In the genomic region with DNA sequence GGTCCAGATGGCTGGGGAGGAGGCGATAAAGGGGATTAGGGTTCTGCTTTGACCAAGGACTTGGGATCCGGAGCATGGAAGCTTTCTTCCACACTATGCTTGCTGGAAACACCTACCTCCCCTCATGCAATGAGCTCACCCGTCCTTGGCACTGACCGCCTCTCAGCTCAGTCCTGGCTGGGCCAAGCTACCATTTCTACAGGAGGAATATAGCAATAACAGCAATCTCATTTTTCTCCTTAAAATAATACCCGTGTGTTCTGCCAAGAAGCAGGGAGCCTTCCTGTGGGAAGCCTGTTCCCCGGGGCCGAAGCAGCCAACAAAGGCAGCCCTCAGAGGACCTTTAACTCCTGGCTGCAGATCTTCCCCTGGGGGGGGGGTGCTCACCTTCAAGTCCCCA, we compare ENCODE assay signal across 13 mouse cellular contexts. TPM values are rescaled to one million over a fixed set of nuclear protein-coding genes. Genes with fewer than 3 reads are reported as not detected.
DNase-seq lines count a peak whose midpoint lies in the region; ATAC-seq lines count a peak whose summit lies in the region.
"Had no signal": no experiment of that assay in that cellular context is flagged by ENCODE, and none has a peak within 500 bp of the region (broad histone marks: within the 10 kb centered on the region; RNA-seq: fewer than 3 reads in every experiment).

No protein-coding gene starts in this region.

- H3K27ac ChIP-seq in heart, embryonic 16.5 days (ENCODE audit: low read length): peak overlapping the region; percentile 38; the same call in 1 of the 2 replicates
- H3K27ac ChIP-seq in stomach, embryonic 16.5 days (ENCODE audit: low read length): peak overlapping the region; percentile 61; the same call in 1 of the 2 replicates
- H3K27ac ChIP-seq: hindbrain, embryonic 12.5 days had no signal

- 56% methylated on average over 7 of the region's 7 CpGs for WGBS in heart, embryonic 16.5 days
- WGBS in stomach, embryonic 16.5 days: 56% methylated on average over 7 of the region's 7 CpGs

- no peak overlapping the region for H3K4me2 ChIP-seq in heart, embryonic 16.5 days (ENCODE audit: low read depth, low read length)
- no peak overlapping the region for H3K4me2 ChIP-seq in stomach, embryonic 16.5 days (ENCODE audit: low read depth, low read length)
- H3K4me2 ChIP-seq: hindbrain, embryonic 12.5 days had no signal

- peaks cover 2% of the 10 kb centered on the region for H3K4me1 ChIP-seq in heart, embryonic 16.5 days (ENCODE audit: control insufficient read depth, insufficient read depth, low read length)
- peaks cover 16% of the 10 kb centered on the region; the same call in 1 of the 2 replicates for H3K4me1 ChIP-seq in stomach, embryonic 16.5 days (ENCODE audit: control insufficient read depth, insufficient read depth, low read length)
- H3K4me1 ChIP-seq: hindbrain, embryonic 12.5 days had no signal

- ATAC-seq in heart, embryonic 16.5 days (replicated peaks; ENCODE audit: extremely low read depth, insufficient read depth, low FRiP score): no peak
- no peak for ATAC-seq in stomach, embryonic 16.5 days (ENCODE audit: insufficient read depth, low FRiP score)
- ATAC-seq: forebrain, embryonic 16.5 days; Patski had no signal

- peak; percentile 58 to 75 for DNase-seq in adrenal gland, adult (ENCODE audit: inconsistent age in 2 of 2, low spot score in 1 of 2)
- DNase-seq in adrenal gland, adult 8-10 months: no peak
- DNase-seq in lung, postnatal 10 days: peak; percentile 53
- DNase-seq in lung, postnatal 36 days: no peak
- no peak for DNase-seq in right cerebral cortex, postnatal 36 days (ENCODE audit: low spot score in 2 of 2)
- no peak for DNase-seq in layer of hippocampus, postnatal 36 days

- no peaks in the 10 kb centered on the region; the same call in 1 of the 2 replicates for H3K9me3 ChIP-seq in heart, embryonic 16.5 days (replicated peaks; ENCODE audit: control insufficient read depth, low read length)
- no peaks in the 10 kb centered on the region for H3K9me3 ChIP-seq in stomach, embryonic 16.5 days (replicated peaks; ENCODE audit: control insufficient read depth, low read length)
- H3K9me3 ChIP-seq: hindbrain, embryonic 12.5 days had no signal

- H3K4me3 ChIP-seq in heart, embryonic 16.5 days (ENCODE audit: low read length): no peak overlapping the region
- no peak overlapping the region for H3K4me3 ChIP-seq in stomach, embryonic 16.5 days (replicated peaks; ENCODE audit: low read length)
- H3K4me3 ChIP-seq: hindbrain, embryonic 12.5 days had no signal

- no peaks in the 10 kb centered on the region for H3K36me3 ChIP-seq in heart, embryonic 16.5 days (ENCODE audit: control insufficient read depth, insufficient read depth)
- H3K36me3 ChIP-seq in stomach, embryonic 16.5 days (ENCODE audit: control insufficient read depth, insufficient read depth, low read length): no peaks in the 10 kb centered on the region
- H3K36me3 ChIP-seq: hindbrain, embryonic 12.5 days had no signal

- H3K9ac ChIP-seq in heart, embryonic 16.5 days (ENCODE audit: low read length): no peak overlapping the region
- no peak overlapping the region for H3K9ac ChIP-seq in stomach, embryonic 16.5 days (ENCODE audit: low read length)
- H3K9ac ChIP-seq: hindbrain, embryonic 12.5 days had no signal

- no peaks in the 10 kb centered on the region for H3K27me3 ChIP-seq in heart, embryonic 16.5 days (ENCODE audit: control insufficient read depth, insufficient read depth, low read length)
- no peaks in the 10 kb centered on the region for H3K27me3 ChIP-seq in stomach, embryonic 16.5 days (ENCODE audit: control insufficient read depth, insufficient read depth, low read length)
- H3K27me3 ChIP-seq: hindbrain, embryonic 12.5 days; Patski had no signal

RNA-seq across cellular contexts. Expression of gene Meox1, which starts 43.1 kb away (rescaled TPM):
- 1 to 10 TPM; 1.9 to 6.5 (median 4.1) TPM for total RNA-seq in adrenal gland, adult 8-10 months (2022)
- polyA plus RNA-seq in heart, embryonic 16.5 days (2015; fragmentation: Nextera tagmentation; extraction: Ambion mirVana): 14.9 and 15.0 TPM in 2 replicates
- 5.2 and 6.0 TPM in 2 replicates for polyA plus RNA-seq in stomach, embryonic 16.5 days (2015; fragmentation: Nextera tagmentation; extraction: Ambion mirVana)
- under 1 TPM; 0.43 to 0.50 TPM for total RNA-seq in layer of hippocampus, postnatal 36 days (2021)
- total RNA-seq: common myeloid progenitor, adult 5-6 weeks; neutrophil, adult 5-6 weeks had no signal

Comparison
In these comparisons a context has a peak if more than half of its experiments do, and no peak if none do; other contexts are left out.
1. DNase-seq: peak in adrenal gland, adult (2 of 2) and lung, postnatal 10 days (single experiment); none in adrenal gland, adult 8-10 months (single experiment), lung, postnatal 36 days (single experiment), right cerebral cortex, postnatal 36 days (0 of 2) and layer of hippocampus, postnatal 36 days (0 of 2).